Mouse (Mus musculus) embryonic facial prominence, embryonic 11.5 days (tissue): ENCODE measurements at regions not wholly inside any gene's neighbourhood (a gene's known extent, or its start where the extent isn't known, plus 50 kb on each side); places are given as distances from the start of the nearest gene placed in this dataset.

Experiments used
- ATAC-seq: fragments of 200-750 bp; cut with Nextera tagmentation; replicated peaks from 2 replicates; pipeline ENCODE4 v1.8.0; 2017; ENCODE audit warnings: low read depth; ENCODE audit not compliant: insufficient number of reproducible peaks, low FRiP score, low TSS enrichment
- DNase-seq: peaks from one replicate; pipeline ENCODE4 v3.0.0-alpha.2; 2015; ENCODE audit warnings: low spot score
- H3K27ac ChIP-seq: fragments of 300-500 bp; sonication (generic); replicated peaks from 2 replicates; pipeline ENCODE4 v1.5.1; 2014; ENCODE audit warnings: mild to moderate bottlenecking, low read depth, low read length, control low read depth
- H3K27me3 ChIP-seq: fragments of 300-500 bp; sonication (generic); 2 replicates; pipeline ENCODE4 v1.6.1; 2014; ENCODE audit warnings: mild to moderate bottlenecking, low read length, moderate library complexity, mixed read lengths; ENCODE audit not compliant: control insufficient read depth, insufficient read depth
- H3K36me3 ChIP-seq: fragments of 300-500 bp; sonication (generic); replicated peaks from 2 replicates; pipeline ENCODE4 v1.6.1; 2014; ENCODE audit warnings: low read depth, mild to moderate bottlenecking, low read length, moderate library complexity, mixed read lengths; ENCODE audit not compliant: control insufficient read depth, insufficient read depth
- H3K4me1 ChIP-seq: fragments of 300-500 bp; sonication (generic); 2 replicates; pipeline ENCODE4 v1.6.1; 2014; ENCODE audit warnings: low read length, mixed read lengths; ENCODE audit not compliant: control insufficient read depth, insufficient read depth
- H3K4me2 ChIP-seq: fragments of 300-500 bp; sonication (generic); 2 replicates; pipeline ENCODE4 v1.6.1; 2014; ENCODE audit warnings: low read depth, mild to moderate bottlenecking, control low read depth, low read length, moderate library complexity
- H3K4me3 ChIP-seq: fragments of 300-500 bp; sonication (generic); 2 replicates; pipeline ENCODE4 v1.5.1; 2014; ENCODE audit warnings: low read depth, low read length, control low read depth
- H3K9ac ChIP-seq: fragments of 300-500 bp; sonication (generic); replicated peaks from 2 replicates; pipeline ENCODE4 v1.6.1; 2014; ENCODE audit warnings: mild to moderate bottlenecking, control low read depth, low read length
- H3K9me3 ChIP-seq: fragments of 300-500 bp; sonication (generic); replicated peaks from 2 replicates; pipeline ENCODE4 v1.6.1; 2016; ENCODE audit warnings: mild to moderate bottlenecking, low read length, inconsistent platforms, mixed read lengths; ENCODE audit not compliant: control insufficient read depth
- WGBS: fragments of 180-500 bp; shearing (Covaris S2); extraction: QIAGEN DNeasy Blood & Tissue Kit; methylation state at CpG from one replicate; pipeline ENCODE4 v1.1.7; 2014; 5-methylcytosine and 5-hydroxymethylcytosine counted together

DNA sequence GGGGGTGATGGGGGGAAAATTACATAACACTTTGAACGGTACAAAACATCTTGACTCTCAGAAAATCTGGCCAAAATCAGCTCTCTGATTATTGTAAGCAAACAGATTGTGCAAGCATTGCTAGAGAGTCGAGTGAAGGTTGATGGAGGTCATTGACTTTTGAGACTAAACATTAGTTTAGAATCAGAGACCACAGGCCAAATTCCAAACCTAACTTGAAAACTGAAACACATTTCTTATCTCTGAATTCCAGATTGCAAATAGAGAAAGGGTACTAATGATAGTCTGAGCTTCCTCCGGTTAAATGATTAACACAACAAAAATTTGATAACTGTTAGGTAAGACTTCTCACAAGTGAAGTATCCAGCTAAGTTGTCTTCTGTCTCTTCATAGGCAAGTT is 217.5 kb upstream of the Tmeff2 start:
- no peaks in the 10 kb centered on the region for H3K27me3 ChIP-seq
- DNase-seq: no peak
- no peak overlapping the region for H3K27ac ChIP-seq
- H3K4me1 ChIP-seq: no peaks in the 10 kb centered on the region
- no peaks in the 10 kb centered on the region for H3K9me3 ChIP-seq
- no peak overlapping the region for H3K4me3 ChIP-seq
- ATAC-seq: no peak
- H3K4me2 ChIP-seq: no peak overlapping the region
- H3K9ac ChIP-seq: no peak overlapping the region
- no peaks in the 10 kb centered on the region for H3K36me3 ChIP-seq
- WGBS: 70% methylated on average over 3 of the region's 3 CpGs

DNA sequence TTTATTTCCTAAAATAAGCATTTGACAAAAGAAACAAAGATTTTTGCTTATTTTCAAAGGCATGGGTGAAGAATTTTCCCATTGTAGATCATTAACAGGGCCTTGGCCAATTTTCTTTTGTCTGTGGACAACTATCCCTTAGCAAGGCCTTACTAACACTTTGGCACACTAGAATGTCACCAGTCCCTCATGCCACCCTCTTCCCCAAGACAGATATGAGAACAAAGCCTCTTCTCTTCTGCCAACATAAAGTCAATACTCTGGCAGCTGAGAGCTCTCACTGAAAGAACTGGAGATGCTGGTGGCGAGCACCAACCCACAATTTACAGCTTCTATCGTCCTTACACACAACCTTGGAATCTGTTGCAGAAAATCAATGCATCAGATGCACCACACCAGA is 215.1 kb upstream of the Tmeff2 start:
- Histone ChIP-seq H3K4me2 (no peak overlapping the region), H3K4me3 (no peak overlapping the region), H3K36me3 (no peaks in the 10 kb centered on the region), H3K9me3 (no peaks in the 10 kb centered on the region), H3K27me3 (no peaks in the 10 kb centered on the region), H3K4me1 (no peaks in the 10 kb centered on the region), H3K9ac (no peak overlapping the region), H3K27ac (no peak overlapping the region)
- ATAC-seq (no peak), DNase-seq (no peak)
- WGBS: 75% methylated on average over 2 of the region's 2 CpGs

DNA sequence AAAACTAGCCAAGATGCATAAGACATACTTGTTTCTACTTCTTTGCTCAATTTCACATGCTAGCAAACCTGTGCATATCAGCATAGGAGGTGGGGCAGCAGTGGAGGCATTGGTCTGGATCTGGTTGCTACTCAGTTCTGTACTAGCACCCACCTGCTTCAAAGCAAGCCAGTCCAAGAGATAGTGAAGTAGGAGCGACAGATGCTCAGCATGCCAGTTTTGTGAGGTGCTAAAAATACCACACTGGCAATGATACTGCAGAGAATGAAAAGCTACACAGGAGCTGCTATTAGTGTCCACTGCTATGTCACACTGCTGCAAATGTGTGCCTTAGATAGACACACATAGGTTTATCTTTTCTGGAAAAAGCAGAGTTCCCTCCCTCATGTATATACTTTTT is 203.5 kb upstream of the Tmeff2 start:
- Histone ChIP-seq H3K27me3 (no peaks in the 10 kb centered on the region), H3K9me3 (no peaks in the 10 kb centered on the region), H3K27ac (no peak overlapping the region), H3K9ac (no peak overlapping the region), H3K36me3 (no peaks in the 10 kb centered on the region), H3K4me2 (no peak overlapping the region), H3K4me1 (no peaks in the 10 kb centered on the region), H3K4me3 (no peak overlapping the region)
- ATAC-seq (no peak), DNase-seq (no peak)
- 93% methylated on average over 1 of the region's 1 CpGs for WGBS

DNA sequence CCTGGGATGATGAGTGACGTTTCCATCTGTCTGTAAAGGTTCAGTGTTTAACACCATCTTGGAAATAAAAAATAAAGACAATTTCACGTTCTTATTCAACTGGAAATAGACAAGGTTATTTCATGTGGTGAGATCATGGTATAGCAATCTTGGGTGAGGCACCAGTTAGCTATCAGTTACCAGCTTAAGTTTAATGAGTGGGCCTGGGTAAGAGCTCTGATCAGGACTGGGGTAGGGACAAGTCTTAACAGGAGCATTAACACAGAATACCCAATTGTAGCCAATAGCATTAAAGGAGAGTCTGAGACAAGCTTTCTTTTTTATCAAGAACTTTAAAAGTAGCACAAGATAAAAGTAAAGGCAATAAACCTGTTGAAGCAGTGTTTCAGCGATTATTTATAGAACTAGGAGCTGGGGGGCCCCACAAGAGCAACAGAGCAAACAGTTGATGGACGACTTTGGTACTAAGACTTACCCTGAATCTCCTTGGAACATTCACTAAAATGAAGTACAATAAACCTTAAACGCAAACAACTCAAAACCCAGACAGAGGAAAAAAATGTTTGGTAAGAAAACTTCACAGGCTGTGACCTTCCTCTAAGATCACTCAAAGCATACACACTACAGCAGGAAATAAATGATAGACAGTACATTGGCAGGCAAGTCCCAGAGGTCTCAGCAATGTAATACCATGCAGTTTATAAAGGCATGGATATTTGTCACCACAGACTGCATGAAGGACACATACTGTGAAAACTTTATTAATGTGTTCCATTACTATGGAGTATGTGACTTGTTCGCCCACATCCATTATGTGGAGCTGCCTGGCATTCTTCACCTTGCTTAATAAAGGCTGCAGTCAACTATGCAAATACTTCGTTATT is 202.9 kb upstream of the Tmeff2 start:
- ATAC-seq (no peak), DNase-seq (no peak)
- H3K4me2 ChIP-seq: no peak overlapping the region
- 80% methylated on average over 7 of the region's 7 CpGs for WGBS
- no peaks in the 10 kb centered on the region for H3K4me1 ChIP-seq
- H3K27ac ChIP-seq: no peak overlapping the region
- H3K4me3 ChIP-seq: no peak overlapping the region
- no peak overlapping the region for H3K9ac ChIP-seq
- no peaks in the 10 kb centered on the region for H3K9me3 ChIP-seq
- no peaks in the 10 kb centered on the region for H3K27me3 ChIP-seq
- H3K36me3 ChIP-seq: no peaks in the 10 kb centered on the region

DNA sequence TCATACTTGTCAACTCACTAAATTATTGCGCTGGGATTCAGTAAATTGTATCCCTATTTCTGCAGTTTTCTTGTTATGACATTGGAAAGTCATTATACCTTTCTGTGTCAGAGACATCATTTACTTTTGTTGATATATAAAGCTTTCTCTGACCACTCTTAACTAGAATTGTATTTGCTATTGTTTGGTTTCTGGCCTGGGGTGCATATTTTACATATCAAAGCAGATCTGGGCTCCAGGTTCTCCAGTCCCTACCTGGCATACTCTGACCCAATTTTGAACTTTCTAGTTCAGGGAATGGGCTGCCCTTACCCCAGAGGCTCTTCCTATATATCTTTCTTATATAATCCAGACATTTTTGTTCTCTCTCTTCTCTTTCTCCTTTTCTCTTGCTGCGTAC is 195.8 kb upstream of the Tmeff2 start:
- 86% methylated on average over 2 of the region's 2 CpGs for WGBS
- Histone ChIP-seq H3K9me3 (no peaks in the 10 kb centered on the region), H3K9ac (no peak overlapping the region), H3K4me1 (no peaks in the 10 kb centered on the region), H3K27me3 (no peaks in the 10 kb centered on the region), H3K4me3 (no peak overlapping the region), H3K36me3 (no peaks in the 10 kb centered on the region), H3K27ac (no peak overlapping the region), H3K4me2 (no peak overlapping the region)
- ATAC-seq (no peak), DNase-seq (no peak)

DNA sequence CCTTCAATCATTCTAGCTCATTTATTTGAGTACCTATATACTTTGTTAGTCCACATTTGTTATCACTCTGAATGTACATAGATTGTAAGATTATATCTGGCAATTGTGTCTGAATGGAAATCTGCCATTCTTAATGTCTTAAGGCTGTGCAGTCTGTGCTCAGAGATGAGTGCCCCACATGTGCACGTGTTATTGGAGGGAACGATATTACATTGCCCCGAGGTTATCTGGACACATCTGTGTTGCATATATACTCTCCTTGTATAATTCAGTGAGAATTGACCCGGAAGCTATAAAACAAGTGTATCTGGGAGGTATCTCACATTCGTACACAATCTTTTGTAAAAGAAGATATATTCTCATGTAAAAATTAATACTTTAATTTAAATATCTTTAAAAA is 155.4 kb upstream of the Tmeff2 start:
- Histone ChIP-seq H3K9ac (no peak overlapping the region), H3K4me1 (no peaks in the 10 kb centered on the region), H3K36me3 (no peaks in the 10 kb centered on the region), H3K4me2 (no peak overlapping the region), H3K9me3 (no peaks in the 10 kb centered on the region), H3K4me3 (no peak overlapping the region), H3K27ac (no peak overlapping the region), H3K27me3 (no peaks in the 10 kb centered on the region)
- ATAC-seq (no peak), DNase-seq (no peak)
- 66% methylated on average over 5 of the region's 5 CpGs for WGBS

DNA sequence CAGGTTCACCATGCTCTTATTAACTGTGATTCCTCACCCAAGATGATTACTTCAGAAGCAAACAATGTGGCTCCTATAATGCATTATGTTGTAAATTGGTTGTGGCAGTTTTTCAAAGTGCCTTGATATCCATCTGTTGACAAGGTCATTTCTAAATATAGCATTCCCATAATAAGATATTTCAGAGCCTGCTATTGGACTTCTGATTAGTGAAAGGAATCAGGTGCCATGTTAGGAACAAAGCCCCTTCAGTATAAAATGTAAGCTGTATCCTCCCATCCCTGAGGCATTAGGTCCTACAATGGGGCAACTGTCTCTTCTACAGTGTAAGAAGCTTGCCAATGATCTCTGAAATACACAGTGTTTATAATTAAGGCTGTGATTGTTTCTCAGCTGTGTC is 130.2 kb upstream of the Tmeff2 start:
- Histone ChIP-seq H3K4me3 (no peak overlapping the region), H3K36me3 (no peaks in the 10 kb centered on the region), H3K27ac (no peak overlapping the region), H3K9me3 (no peaks in the 10 kb centered on the region), H3K4me2 (no peak overlapping the region), H3K9ac (no peak overlapping the region), H3K4me1 (no peaks in the 10 kb centered on the region), H3K27me3 (no peaks in the 10 kb centered on the region)
- no peak for ATAC-seq
- DNase-seq: no peak

- Histone ChIP-seq H3K4me2 (no peak overlapping the region), H3K4me1 (no peaks in the 10 kb centered on the region)
- 55% methylated on average over 3 of the region's 3 CpGs for WGBS
These were observed 105.2 kb upstream of the Tmeff2 start for GRCm38 (mm10) chr1:50795264-50795663.

More at GRCm38 (mm10) chr1:50795264-50795663, 105.2 kb upstream of the Tmeff2 start:
- Histone ChIP-seq H3K27ac (no peak overlapping the region), H3K36me3 (no peaks in the 10 kb centered on the region), H3K9ac (no peak overlapping the region), H3K9me3 (no peaks in the 10 kb centered on the region), H3K4me3 (no peak overlapping the region), H3K27me3 (no peaks in the 10 kb centered on the region)
- DNase-seq (no peak), ATAC-seq (no peak)
